Mouse (Mus musculus) embryonic facial prominence, embryonic 14.5 days (tissue): ENCODE measurements around the gene 4930451I11Rik. TPM values are rescaled to one million over a fixed set of nuclear protein-coding genes. Genes with fewer than 3 reads are reported as not detected.

Experiments used
- ATAC-seq: fragments of 200-750 bp; cut with Nextera tagmentation; 2 replicates; pipeline ENCODE4 v1.8.0; 2017; ENCODE audit warnings: low read depth, moderate number of reproducible peaks, moderate TSS enrichment
- DNase-seq: peaks from one replicate; pipeline ENCODE4 v3.0.0-alpha.2; 2015; ENCODE audit warnings: low spot score
- H3K27ac ChIP-seq: fragments of 300-500 bp; sonication (generic); replicated peaks from 2 replicates; pipeline ENCODE4 v1.5.1; 2014; ENCODE audit warnings: low read depth, mild to moderate bottlenecking, low read length, moderate library complexity
- H3K27me3 ChIP-seq: fragments of 300-500 bp; sonication (generic); replicated peaks from 2 replicates; pipeline ENCODE4 v1.6.1; 2014; ENCODE audit warnings: low read length; ENCODE audit not compliant: control insufficient read depth, insufficient read depth
- H3K36me3 ChIP-seq: fragments of 300-500 bp; sonication (generic); 2 replicates; pipeline ENCODE4 v1.6.1; 2014; ENCODE audit warnings: low read length, mixed read lengths; ENCODE audit not compliant: control insufficient read depth, insufficient read depth
- H3K4me1 ChIP-seq: fragments of 300-500 bp; sonication (generic); 2 replicates; pipeline ENCODE4 v1.6.1; 2014; ENCODE audit warnings: antibody characterized with exemption, low read length; ENCODE audit not compliant: control insufficient read depth, insufficient read depth
- H3K4me2 ChIP-seq: fragments of 300-500 bp; sonication (generic); 2 replicates; pipeline ENCODE4 v1.6.1; 2014; ENCODE audit warnings: low read depth, mild to moderate bottlenecking, low read length, moderate library complexity, mixed read lengths
- H3K4me3 ChIP-seq: fragments of 300-500 bp; sonication (generic); 2 replicates; pipeline ENCODE4 v1.5.1; 2014; ENCODE audit warnings: low read depth, mild to moderate bottlenecking, low read length
- H3K9ac ChIP-seq: fragments of 300-500 bp; sonication (generic); 2 replicates; pipeline ENCODE4 v1.6.1; 2014; ENCODE audit warnings: low read depth, mild to moderate bottlenecking, low read length, moderate library complexity, mixed read lengths
- H3K9me3 ChIP-seq: fragments of 300-500 bp; sonication (generic); 2 replicates; pipeline ENCODE4 v1.6.1; 2016; ENCODE audit warnings: low read length; ENCODE audit not compliant: control insufficient read depth
- WGBS: fragments of 180-500 bp; shearing (Covaris S2); extraction: QIAGEN DNeasy Blood & Tissue Kit; methylation state at CpG from one replicate; pipeline ENCODE4 v1.1.7; 2014; 5-methylcytosine and 5-hydroxymethylcytosine counted together
- polyA plus RNA-seq: library from polyadenylated mRNA; unstranded; fragments of >200 nt; fragmentation: Nextera tagmentation; extraction: Ambion mirVana; gene quantifications from 2 replicates; pipeline ENCODE4 v1.2.1, GENCODE M21; 2014

The 4930451I11Rik gene
- polyA plus RNA-seq, 1 experiment from 2014 or later: not detected

DNA sequence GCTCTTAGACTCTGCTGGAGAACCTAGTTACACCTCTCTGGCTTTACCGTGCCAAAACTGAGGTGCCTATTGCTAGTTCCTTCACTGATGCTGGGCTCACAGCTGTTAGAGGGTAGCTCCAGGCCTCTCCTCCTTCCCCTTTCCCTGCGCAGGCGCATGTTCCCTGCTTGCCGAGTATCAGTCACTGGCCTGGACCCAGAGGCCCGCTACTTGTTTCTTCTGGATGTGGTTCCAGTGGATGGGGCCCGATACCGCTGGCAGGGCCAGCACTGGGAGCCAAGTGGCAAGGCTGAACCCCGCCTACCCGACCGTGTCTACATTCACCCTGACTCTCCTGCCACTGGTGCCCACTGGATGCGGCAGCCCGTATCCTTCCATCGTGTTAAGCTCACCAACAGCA is 48.7 kb downstream of the 4930451I11Rik start:
- peaks cover 49% of the 10 kb centered on the region for H3K36me3 ChIP-seq

DNA sequence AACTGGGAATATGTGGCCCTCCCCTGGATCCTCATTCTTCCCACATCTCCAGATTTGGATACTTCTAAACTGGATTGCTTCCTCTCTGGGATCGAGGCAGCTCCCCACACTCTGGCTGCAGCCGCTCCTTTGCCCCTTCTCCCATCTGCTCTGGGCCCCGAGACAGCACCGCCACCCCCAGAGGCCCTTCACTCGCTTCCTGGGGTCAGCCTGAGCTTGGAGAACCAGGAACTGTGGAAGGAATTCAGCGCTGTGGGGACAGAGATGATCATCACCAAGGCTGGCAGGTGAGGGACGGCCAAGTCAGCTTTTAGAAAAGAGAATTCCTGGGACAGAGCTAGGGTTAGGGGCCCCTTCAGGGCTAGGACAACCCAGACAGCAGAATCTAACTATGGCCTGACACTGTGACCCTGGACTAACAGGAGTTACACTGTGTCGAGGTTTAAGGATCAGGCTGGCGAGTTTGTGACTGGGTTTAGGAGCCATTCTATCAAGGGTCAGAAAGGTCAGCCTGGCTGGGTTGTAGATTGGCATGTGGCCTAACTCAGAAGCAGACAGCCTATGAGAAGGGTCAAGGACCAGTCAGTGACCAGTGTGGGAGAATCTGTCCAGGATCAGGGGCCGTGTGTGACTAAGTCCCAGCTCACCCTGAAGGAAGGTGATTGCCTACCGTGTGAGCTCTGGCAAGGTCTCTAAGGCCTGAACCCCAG is 49.6 kb downstream of the 4930451I11Rik start:
- H3K36me3 ChIP-seq: peaks cover 40% of the 10 kb centered on the region
- H3K4me1 ChIP-seq: peaks cover 27% of the 10 kb centered on the region
- WGBS: 35% methylated on average over 11 of the region's 11 CpGs
- ATAC-seq: no peak
- H3K27ac ChIP-seq: no peak overlapping the region
- H3K9ac ChIP-seq: peak overlapping the region; percentile 66; the same call in 1 of the 2 replicates
- H3K4me2 ChIP-seq: peak overlapping the region; percentile 93; the same call in 1 of the 2 replicates
- no peaks in the 10 kb centered on the region for H3K27me3 ChIP-seq
- H3K4me3 ChIP-seq: no peak overlapping the region
- no peak for DNase-seq
- H3K9me3 ChIP-seq: no peaks in the 10 kb centered on the region

More for the DNA sequence above, 48.7 kb downstream of the 4930451I11Rik start:
- Histone ChIP-seq H3K9ac (0 out of 2 replicates have a peak overlapping the region, but pooled peaks have one; percentile 5), H3K4me3 (no peak overlapping the region), H3K27me3 (no peaks in the 10 kb centered on the region), H3K27ac (no peak overlapping the region), H3K4me2 (no peak overlapping the region), H3K4me1 (peaks cover 20% of the 10 kb centered on the region), H3K9me3 (no peaks in the 10 kb centered on the region)
- ATAC-seq (no peak), DNase-seq (no peak)
- 80% methylated on average over 13 of the region's 13 CpGs for WGBS

DNA sequence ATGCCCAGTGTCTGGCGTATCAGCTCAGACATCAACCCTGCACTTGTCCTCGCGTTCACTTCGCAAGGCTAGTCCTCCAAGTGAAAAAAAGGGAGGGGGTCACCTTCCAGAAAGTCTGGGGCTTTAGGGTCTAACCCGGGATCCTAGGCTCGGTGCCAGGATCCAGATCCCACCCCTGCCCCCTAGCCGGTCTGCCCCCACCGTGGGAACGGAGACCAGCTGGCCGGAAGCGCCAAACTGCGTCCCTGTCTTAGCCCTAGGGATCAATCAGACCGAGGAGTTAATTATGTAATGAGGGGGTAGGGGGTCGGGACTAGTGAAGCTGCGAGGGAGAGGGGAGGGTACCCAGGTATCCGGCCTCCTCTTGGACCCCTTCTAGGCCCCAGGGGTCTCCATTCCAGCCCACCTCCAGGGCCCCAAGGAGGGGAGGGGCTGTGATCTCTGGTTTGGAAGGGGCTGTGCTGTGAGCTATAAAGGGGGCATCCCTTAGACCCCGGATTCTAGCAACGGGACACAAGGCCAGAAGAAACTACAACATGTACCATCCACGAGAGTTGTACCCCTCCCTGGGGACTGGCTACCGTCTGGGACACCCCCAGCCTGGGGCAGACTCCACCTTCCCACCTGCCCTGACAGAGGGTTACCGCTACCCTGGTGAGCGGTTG is 50.3 kb downstream of the 4930451I11Rik start, which contains the start of gene Tbx6:
Tbx6 (plus strand) TSS at position 513 of the 665 bp plus-strand sequence.
- no peaks in the 10 kb centered on the region for H3K9me3 ChIP-seq
- peak within 1 kb of the TSS; percentile 35; the same call in 1 of the 2 replicates for H3K27ac ChIP-seq
- H3K4me3 ChIP-seq: peak within 1 kb of the TSS; percentile 46
- DNase-seq (no peak), ATAC-seq (no peak)
- H3K9ac ChIP-seq: peak within 1 kb of the TSS; percentile 66
- peak within 1 kb of the TSS; percentile 93 for H3K4me2 ChIP-seq
- peaks cover 33% of the 10 kb centered on the region for H3K36me3 ChIP-seq
- H3K4me1 ChIP-seq: peaks cover 29% of the 10 kb centered on the region
- H3K27me3 ChIP-seq: no peaks in the 10 kb centered on the region
- WGBS: 4% methylated on average over 21 of the region's 22 CpGs

Other genes starting within 250 kb of the 4930451I11Rik start
- gene Apobr, start 246.7 kb downstream of the 4930451I11Rik start, polyA plus RNA-seq: 0.97 and 1.8 TPM in 2 replicates
- gene Cln3, start 245.8 kb downstream of the 4930451I11Rik start, polyA plus RNA-seq: 27.8 and 31.8 TPM in 2 replicates
- not detected in 2 replicates for gene Il27, start 236.7 kb downstream of the 4930451I11Rik start, polyA plus RNA-seq
- 29.3 and 39.9 TPM in 2 replicates for gene Nupr1, start 200.8 kb downstream of the 4930451I11Rik start, polyA plus RNA-seq
- gene Sgf29, start 182.3 kb downstream of the 4930451I11Rik start, polyA plus RNA-seq: 40.8 and 45.4 TPM in 2 replicates
- gene Sult1a1, start 155.2 kb downstream of the 4930451I11Rik start, polyA plus RNA-seq: 13.5 and 17.9 TPM in 2 replicates
- 108 and 130 TPM in 2 replicates for gene Bola2, start 136.2 kb downstream of the 4930451I11Rik start, polyA plus RNA-seq
- 5.3 and 6.4 TPM in 2 replicates for gene Slx1b, start 135.9 kb downstream of the 4930451I11Rik start, polyA plus RNA-seq
- 44.9 and 45.2 TPM in 2 replicates for gene Coro1a, start 123.9 kb downstream of the 4930451I11Rik start, polyA plus RNA-seq
- gene Mapk3, start 72.0 kb downstream of the 4930451I11Rik start, polyA plus RNA-seq: 61.9 and 62.3 TPM in 2 replicates
- gene Gdpd3, start 65.3 kb downstream of the 4930451I11Rik start, polyA plus RNA-seq: 2.1 and 5.1 TPM in 2 replicates
- gene Ypel3, start 54.7 kb downstream of the 4930451I11Rik start, polyA plus RNA-seq: 117 and 123 TPM in 2 replicates
- 0.24 and 0.35 TPM in 2 replicates for gene Tbx6, start 50.2 kb downstream of the 4930451I11Rik start, polyA plus RNA-seq
- gene Ppp4c, start 39.1 kb downstream of the 4930451I11Rik start, polyA plus RNA-seq: 214 and 256 TPM in 2 replicates
- gene Fam57b, start 34.0 kb downstream of the 4930451I11Rik start, polyA plus RNA-seq: 1.1 and 1.9 TPM in 2 replicates
- 1.7 and 2.0 TPM in 2 replicates for gene Doc2a, start 15.8 kb upstream of the 4930451I11Rik start, polyA plus RNA-seq
- gene Hirip3, start 30.3 kb upstream of the 4930451I11Rik start, polyA plus RNA-seq: 13.2 and 14.8 TPM in 2 replicates
- 75.0 and 86.1 TPM in 2 replicates for gene Ino80e, start 30.7 kb upstream of the 4930451I11Rik start, polyA plus RNA-seq
- 29.1 and 31.9 TPM in 2 replicates for gene Taok2, start 53.1 kb upstream of the 4930451I11Rik start, polyA plus RNA-seq
- 30.2 and 33.2 TPM in 2 replicates for gene Tmem219, start 91.3 kb upstream of the 4930451I11Rik start, polyA plus RNA-seq
- 13.7 and 16.8 TPM in 2 replicates for gene Kctd13, start 97.2 kb upstream of the 4930451I11Rik start, polyA plus RNA-seq
- 0.29 and 0.61 TPM in 2 replicates for gene Asphd1, start 117.9 kb upstream of the 4930451I11Rik start, polyA plus RNA-seq
- 1.6 and 2.1 TPM in 2 replicates for gene Sez6l2, start 118.9 kb upstream of the 4930451I11Rik start, polyA plus RNA-seq
- 88.0 and 98.2 TPM in 2 replicates for gene Cdipt, start 144.3 kb upstream of the 4930451I11Rik start, polyA plus RNA-seq
- gene Cdiptos, start 144.5 kb upstream of the 4930451I11Rik start, polyA plus RNA-seq: 1.3 and 1.8 TPM in 2 replicates
- 9.5 and 9.9 TPM in 2 replicates for gene Mvp, start 183.0 kb upstream of the 4930451I11Rik start, polyA plus RNA-seq
- 0.39 TPM in 1 of 2 replicates, not detected in the other for gene Pagr1b, start 184.8 kb upstream of the 4930451I11Rik start, polyA plus RNA-seq
- gene Pagr1a, start 185.7 kb upstream of the 4930451I11Rik start, polyA plus RNA-seq: 12.8 and 30.5 TPM in 2 replicates
- gene Gm42742, start 189.5 kb upstream of the 4930451I11Rik start, polyA plus RNA-seq: 53.5 and 66.6 TPM in 2 replicates
- gene Prrt2, start 189.6 kb upstream of the 4930451I11Rik start, polyA plus RNA-seq: 19.5 and 21.6 TPM in 2 replicates
- gene Maz, start 195.4 kb upstream of the 4930451I11Rik start, polyA plus RNA-seq: 57.3 TPM in 2 replicates
- 74.9 and 96.4 TPM in 2 replicates for gene Kif22, start 210.8 kb upstream of the 4930451I11Rik start, polyA plus RNA-seq